Mouse (Mus musculus) thymus, postnatal 36 days (tissue): Measurements from ENCODE around the gene Plekha5.
"Not testable (repeated sequence)": the region's sequence is repeated elsewhere in the genome, so short reads cannot be mapped to it uniquely, and the experiment has no call there.

Source experiments
- DNase-seq, 2 experiments: peaks; one replicate each; pipeline ENCODE4 v3.0.0; 2022; ENCODE audit warnings: mixed read lengths in 2 of 2

Plekha5 gene

GRCm38 (mm10) chr6:140580170-140580569 lies 156.3 kb downstream of the Plekha5 start:
- DNase-seq = no peak

GRCm38 (mm10) chr6:140586714-140587259 lies 162.9 kb downstream of the Plekha5 start:
- no peak for DNase-seq

GRCm38 (mm10) chr6:140591331-140591730 lies 167.5 kb downstream of the Plekha5 start:
- DNase-seq = no peak

- DNase-seq = no peak
Observed at GRCm38 (mm10) chr6:140592713-140593112, 168.9 kb downstream of the Plekha5 start.

- DNase-seq = no peak
Observed at GRCm38 (mm10) chr6:140593420-140594170, 169.7 kb downstream of the Plekha5 start.

GRCm38 (mm10) chr6:140595551-140595950 lies 171.7 kb downstream of the Plekha5 start:
- not testable (repeated sequence) for DNase-seq

GRCm38 (mm10) chr6:140597381-140598329 lies 173.8 kb downstream of the Plekha5 start:
- DNase-seq = no peak

- DNase-seq = peak; percentile 34 to 57
Observed at GRCm38 (mm10) chr6:140598516-140598915, 174.7 kb downstream of the Plekha5 start.

GRCm38 (mm10) chr6:140599337-140599736 lies 175.5 kb downstream of the Plekha5 start:
- no peak for DNase-seq

- DNase-seq = not testable (repeated sequence)
Observed at GRCm38 (mm10) chr6:140600671-140601070, 176.8 kb downstream of the Plekha5 start.

- no peak for DNase-seq
Observed at GRCm38 (mm10) chr6:140601175-140601574, 177.3 kb downstream of the Plekha5 start.

- no peak for DNase-seq
Observed at GRCm38 (mm10) chr6:140603228-140603944, 179.5 kb downstream of the Plekha5 start.

- DNase-seq = not testable (repeated sequence)
Observed at GRCm38 (mm10) chr6:140605173-140605572, 181.3 kb downstream of the Plekha5 start.

GRCm38 (mm10) chr6:140605732-140606131 lies 181.9 kb downstream of the Plekha5 start:
- DNase-seq = no peak

- DNase-seq = no peak
Observed at GRCm38 (mm10) chr6:140606534-140606933, 182.7 kb downstream of the Plekha5 start.

- DNase-seq = no peak
Observed at GRCm38 (mm10) chr6:140608666-140609065, 184.8 kb downstream of the Plekha5 start.

- DNase-seq = no peak
Observed at GRCm38 (mm10) chr6:140609533-140609932, 185.7 kb downstream of the Plekha5 start.

- DNase-seq = no peak
Observed at GRCm38 (mm10) chr6:140610117-140610516, 186.3 kb downstream of the Plekha5 start.

- no peak for DNase-seq
Observed at GRCm38 (mm10) chr6:140611282-140611681, 187.4 kb downstream of the Plekha5 start.

- DNase-seq = no peak
Observed at GRCm38 (mm10) chr6:140611893-140612473, 188.1 kb downstream of the Plekha5 start.

GRCm38 (mm10) chr6:140613822-140614221 lies 190.0 kb downstream of the Plekha5 start:
- DNase-seq = no peak

GRCm38 (mm10) chr6:140614711-140615110 lies 190.9 kb downstream of the Plekha5 start:
- no peak for DNase-seq
